Mouse (Mus musculus): Measurements from ENCODE around the gene Ppp1cc.

DNA sequence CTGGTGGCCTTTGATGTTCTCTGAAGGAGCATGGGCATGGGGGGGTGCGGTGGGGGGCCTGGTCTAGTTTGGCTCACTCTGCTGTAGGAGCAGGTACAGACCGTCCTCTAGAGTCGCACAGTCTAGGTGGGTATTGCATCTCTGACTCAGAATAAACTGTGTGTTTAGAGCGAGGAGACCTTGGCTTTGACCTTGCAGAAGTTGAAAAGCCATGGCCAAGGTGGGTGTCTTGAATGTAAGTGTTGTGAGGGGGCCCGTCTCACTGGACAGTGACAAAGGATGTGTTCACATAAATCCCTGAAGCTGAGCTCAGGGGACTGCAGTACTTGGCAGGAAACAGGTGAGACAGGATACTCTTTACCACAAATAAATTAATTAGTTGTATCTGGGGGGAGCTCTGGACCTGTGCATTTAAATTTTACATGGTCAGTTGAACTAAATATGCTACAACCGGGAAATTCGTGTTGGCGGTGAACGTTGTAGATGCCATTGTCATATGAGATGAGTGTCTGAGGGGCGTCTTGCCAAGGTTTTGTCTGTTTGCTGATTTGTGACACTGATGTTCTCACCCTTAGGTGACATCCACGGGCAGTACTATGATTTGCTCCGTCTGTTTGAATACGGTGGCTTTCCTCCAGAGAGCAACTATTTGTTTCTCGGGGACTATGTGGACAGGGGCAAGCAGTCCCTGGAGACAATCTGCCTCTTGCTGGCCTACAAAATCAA, 10.4 kb downstream of the Ppp1cc start:
- no peak for TF ChIP-seq CTCF (IDR thresholded peaks at IDR 0.05)
- no peak for TF ChIP-seq EP300 (IDR thresholded peaks at IDR 0.05)

Data from lung, postnatal 0 days (tissue).